Mouse (Mus musculus): ENCODE results near the gene Gm45337. TPM values are rescaled to one million over a fixed set of nuclear protein-coding genes. Genes with fewer than 3 reads are reported as not detected.
"Not testable (repeated sequence)": the region's sequence is repeated elsewhere in the genome, so short reads cannot be mapped to it uniquely, and the experiment has no call there.

Gm45337 gene
- polyA plus RNA-seq, 1 experiment from 2014 or later: not detected

DNA sequence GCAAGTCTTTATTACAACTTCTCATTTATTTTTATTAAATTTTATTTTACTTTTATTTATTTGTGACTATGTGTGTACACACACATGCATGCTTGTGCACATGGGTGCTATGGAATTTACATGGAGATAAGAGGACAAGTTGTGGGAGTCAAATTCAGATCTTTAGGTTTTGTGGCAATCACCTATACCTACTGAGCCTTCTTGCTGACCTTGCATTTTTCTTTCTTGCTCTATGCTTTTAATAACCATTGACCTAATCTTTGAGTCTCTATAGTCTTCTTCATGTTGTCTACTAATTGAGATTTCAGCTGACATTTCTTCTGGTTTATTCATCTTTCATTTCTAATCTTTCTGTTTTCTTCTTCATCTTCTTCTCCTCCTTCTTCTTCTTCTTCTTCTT is 4.2 kb upstream of the Gm45337 start:
- no peak overlapping the region for H3K4me2 ChIP-seq
- ATAC-seq (replicated peaks; ENCODE audit: insufficient number of reproducible peaks, insufficient read depth, low FRiP score, low read depth): no peak
- H3K4me3 ChIP-seq: no peak overlapping the region
- no peak overlapping the region for H3K9ac ChIP-seq
- no peaks in the 10 kb centered on the region for H3K9me3 ChIP-seq (replicated peaks)
- H3K36me3 ChIP-seq: no peaks in the 10 kb centered on the region
- H3K27me3 ChIP-seq: peaks cover 10% of the 10 kb centered on the region; the same call in 1 of the 2 replicates
- no peak overlapping the region for H3K27ac ChIP-seq
- no peaks in the 10 kb centered on the region for H3K4me1 ChIP-seq (replicated peaks)

GRCm38 (mm10) chr7:142146033-142146432 is 1.6 kb upstream of the Gm45337 start:
- H3K4me2 ChIP-seq: no peak overlapping the region
- H3K27ac ChIP-seq: no peak overlapping the region
- H3K9ac ChIP-seq: no peak overlapping the region
- peaks cover 10% of the 10 kb centered on the region; the same call in 1 of the 2 replicates for H3K27me3 ChIP-seq
- no peaks in the 10 kb centered on the region for H3K36me3 ChIP-seq
- ATAC-seq (replicated peaks; ENCODE audit: insufficient number of reproducible peaks, insufficient read depth, low FRiP score, low read depth): no peak
- no peak overlapping the region for H3K4me3 ChIP-seq
- H3K9me3 ChIP-seq (replicated peaks): no peaks in the 10 kb centered on the region
- no peaks in the 10 kb centered on the region for H3K4me1 ChIP-seq (replicated peaks)
- 3% methylated on average over 1 of the region's 1 CpGs for WGBS

GRCm38 (mm10) chr7:142145413-142145940 is 1.1 kb upstream of the Gm45337 start:
- no peak overlapping the region for H3K9ac ChIP-seq
- H3K4me2 ChIP-seq: no peak overlapping the region
- no peaks in the 10 kb centered on the region for H3K4me1 ChIP-seq (replicated peaks)
- no peaks in the 10 kb centered on the region for H3K36me3 ChIP-seq
- H3K9me3 ChIP-seq (replicated peaks): no peaks in the 10 kb centered on the region
- no peak overlapping the region for H3K27ac ChIP-seq
- H3K4me3 ChIP-seq: no peak overlapping the region
- H3K27me3 ChIP-seq: peaks cover 10% of the 10 kb centered on the region; the same call in 1 of the 2 replicates
- no peak for ATAC-seq (replicated peaks; ENCODE audit: insufficient number of reproducible peaks, insufficient read depth, low FRiP score, low read depth)
- 38% methylated on average over 4 of the region's 4 CpGs for WGBS

DNA sequence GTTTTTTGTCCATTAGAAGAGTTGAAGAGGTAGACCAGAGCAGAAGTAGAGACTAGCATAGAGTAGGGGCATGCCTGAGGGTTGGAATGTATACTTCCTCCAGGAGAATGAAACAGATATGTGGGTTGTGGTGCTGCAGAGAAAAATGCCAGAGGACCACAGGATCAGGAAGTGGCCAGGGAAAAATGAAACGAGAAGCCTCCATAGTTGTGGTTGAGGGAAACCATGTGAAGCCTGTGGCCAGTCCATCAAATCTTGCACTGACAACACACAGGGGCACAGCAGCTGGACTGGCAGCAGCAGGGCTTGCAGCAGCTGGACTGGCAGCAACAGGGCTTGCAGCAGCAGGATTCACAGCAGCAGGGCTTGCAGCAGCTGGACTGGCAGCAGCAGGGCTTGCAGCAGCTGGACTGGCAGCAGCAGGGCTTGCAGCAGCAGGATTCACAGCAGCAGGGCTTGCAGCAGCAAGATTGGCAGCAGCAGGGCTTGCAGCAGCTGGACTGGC is 849 bp downstream of the Gm45337 start:
- ATAC-seq (replicated peaks; ENCODE audit: insufficient number of reproducible peaks, insufficient read depth, low FRiP score, low read depth); H3K27ac ChIP-seq; H3K4me2 ChIP-seq; H3K9me3 ChIP-seq (replicated peaks); H3K9ac ChIP-seq; H3K4me3 ChIP-seq; H3K36me3 ChIP-seq; H3K4me1 ChIP-seq (replicated peaks): not testable (repeated sequence)
- 36% methylated on average over 1 of the region's 1 CpGs for WGBS
- H3K27me3 ChIP-seq: peaks cover 10% of the 10 kb centered on the region; the same call in 1 of the 2 replicates

- H3K4me3 ChIP-seq: no peak overlapping the region
- H3K4me2 ChIP-seq: no peak overlapping the region
- no peak overlapping the region for H3K9ac ChIP-seq
- ATAC-seq (replicated peaks; ENCODE audit: insufficient number of reproducible peaks, insufficient read depth, low FRiP score, low read depth): no peak
- 8% methylated on average over 1 of the region's 1 CpGs for WGBS
- H3K27ac ChIP-seq: no peak overlapping the region
- peaks cover 8% of the 10 kb centered on the region; the same call in 1 of the 2 replicates for H3K27me3 ChIP-seq
- no peaks in the 10 kb centered on the region for H3K9me3 ChIP-seq (replicated peaks)
- no peaks in the 10 kb centered on the region for H3K36me3 ChIP-seq
- no peaks in the 10 kb centered on the region for H3K4me1 ChIP-seq (replicated peaks)
Measured at GRCm38 (mm10) chr7:142140696-142141095, 3.7 kb downstream of the Gm45337 start.

DNA sequence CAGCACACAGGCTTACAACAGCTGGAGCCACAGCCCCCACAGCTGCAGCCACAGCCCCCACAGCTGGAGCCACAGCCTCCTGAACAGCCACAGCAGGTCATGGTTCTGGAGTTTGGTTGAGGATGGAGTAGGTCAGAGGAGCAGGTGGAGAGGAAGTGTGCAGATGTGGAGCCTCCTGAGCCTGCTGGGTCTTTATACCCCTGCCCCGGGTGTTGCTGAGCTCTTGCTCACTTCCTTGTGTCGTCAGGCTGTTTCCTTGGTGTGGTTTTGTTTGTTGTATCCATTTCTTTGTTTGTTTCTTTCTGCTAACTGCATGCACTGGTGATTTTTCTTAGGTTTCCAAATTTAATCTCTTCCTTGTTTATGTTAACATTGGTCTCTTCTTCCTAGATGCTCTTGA is 8.5 kb downstream of the Gm45337 start, which contains the start of gene Gm39115:
Gm39115 (minus strand) TSS at position 101 of the 400 bp plus-strand sequence.
- not testable (repeated sequence) for H3K27ac ChIP-seq; H3K9ac ChIP-seq; H3K27me3 ChIP-seq; H3K9me3 ChIP-seq (replicated peaks); H3K4me3 ChIP-seq; H3K4me2 ChIP-seq; H3K36me3 ChIP-seq; ATAC-seq (replicated peaks; ENCODE audit: insufficient number of reproducible peaks, insufficient read depth, low FRiP score, low read depth); H3K4me1 ChIP-seq (replicated peaks)
- WGBS: 38% methylated on average over 2 of the region's 2 CpGs

DNA sequence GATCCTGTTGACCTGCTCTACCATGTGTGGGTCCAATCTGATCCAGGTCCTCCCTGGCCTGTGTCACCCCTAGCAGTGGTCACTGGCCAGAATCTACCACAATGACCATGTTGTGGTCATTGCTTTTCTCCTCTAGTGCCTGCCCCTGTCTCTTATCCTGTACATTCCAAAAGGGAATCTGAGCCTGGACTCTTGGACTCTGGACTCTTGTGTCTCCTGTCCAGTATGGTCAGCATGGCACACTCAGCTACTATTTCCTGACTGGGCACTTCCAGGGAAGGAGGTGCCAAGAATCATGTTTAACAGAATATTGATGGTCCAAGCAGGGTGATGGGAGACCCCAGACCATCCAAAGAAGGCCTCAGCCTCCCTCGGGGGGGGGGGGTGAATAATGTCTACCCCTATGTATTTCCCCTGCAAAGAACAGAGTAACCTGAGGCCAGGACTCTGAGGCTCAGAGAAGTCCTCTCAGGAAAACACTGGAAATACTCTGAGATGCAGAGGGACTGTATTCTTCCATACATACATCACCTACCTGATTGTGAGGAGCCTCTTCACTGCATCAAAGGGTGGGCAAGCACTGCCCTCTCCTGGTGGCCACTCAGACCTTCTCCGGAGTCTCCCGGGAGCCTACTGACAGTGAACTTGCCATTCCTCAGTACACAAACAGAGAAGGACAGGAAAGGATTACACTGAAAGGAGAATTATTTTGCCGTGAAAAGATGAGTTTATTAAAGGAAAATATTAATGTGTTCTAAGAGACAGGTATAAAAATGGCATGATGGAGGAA is 10.0 kb downstream of the Gm45337 start:
- no peak for ATAC-seq (replicated peaks; ENCODE audit: insufficient number of reproducible peaks, insufficient read depth, low FRiP score, low read depth)
- H3K27ac ChIP-seq: no peak overlapping the region
- no peaks in the 10 kb centered on the region for H3K36me3 ChIP-seq
- H3K9me3 ChIP-seq (replicated peaks): no peaks in the 10 kb centered on the region
- H3K4me2 ChIP-seq: no peak overlapping the region
- 44% methylated on average over 4 of the region's 4 CpGs for WGBS
- H3K4me3 ChIP-seq: no peak overlapping the region
- no peaks in the 10 kb centered on the region for H3K4me1 ChIP-seq (replicated peaks)
- no peaks in the 10 kb centered on the region; the same call in 1 of the 2 replicates for H3K27me3 ChIP-seq
- H3K9ac ChIP-seq: no peak overlapping the region

DNA sequence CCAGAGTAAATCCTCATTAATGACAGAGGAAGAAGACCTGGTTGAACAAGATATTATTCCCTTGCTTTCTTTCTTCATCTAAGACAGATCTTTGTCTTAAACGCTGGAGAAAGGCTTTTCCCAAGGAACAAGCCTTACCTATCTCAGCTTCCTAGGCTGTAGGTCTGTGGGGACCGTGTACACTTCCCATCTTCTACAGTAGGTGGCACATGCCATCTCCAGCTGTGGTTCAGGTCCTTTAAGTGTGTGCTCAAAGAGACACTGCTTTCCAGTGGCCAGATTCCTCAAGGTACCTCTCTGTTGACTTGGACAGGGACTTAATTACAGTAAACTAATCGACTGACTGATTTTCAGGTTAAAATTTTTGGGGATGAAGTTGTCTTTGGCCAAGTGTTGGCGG is 15.6 kb downstream of the Gm45337 start:
- Histone ChIP-seq H3K9me3 (replicated peaks) (no peaks in the 10 kb centered on the region), H3K4me3 (no peak overlapping the region), H3K4me1 (replicated peaks) (no peaks in the 10 kb centered on the region), H3K4me2 (no peak overlapping the region), H3K27ac (no peak overlapping the region), H3K36me3 (no peaks in the 10 kb centered on the region), H3K27me3 (no peaks in the 10 kb centered on the region; the same call in 1 of the 2 replicates), H3K9ac (no peak overlapping the region)
- ATAC-seq (replicated peaks; ENCODE audit: insufficient number of reproducible peaks, insufficient read depth, low FRiP score, low read depth): no peak
- 44% methylated on average over 4 of the region's 4 CpGs for WGBS

DNA sequence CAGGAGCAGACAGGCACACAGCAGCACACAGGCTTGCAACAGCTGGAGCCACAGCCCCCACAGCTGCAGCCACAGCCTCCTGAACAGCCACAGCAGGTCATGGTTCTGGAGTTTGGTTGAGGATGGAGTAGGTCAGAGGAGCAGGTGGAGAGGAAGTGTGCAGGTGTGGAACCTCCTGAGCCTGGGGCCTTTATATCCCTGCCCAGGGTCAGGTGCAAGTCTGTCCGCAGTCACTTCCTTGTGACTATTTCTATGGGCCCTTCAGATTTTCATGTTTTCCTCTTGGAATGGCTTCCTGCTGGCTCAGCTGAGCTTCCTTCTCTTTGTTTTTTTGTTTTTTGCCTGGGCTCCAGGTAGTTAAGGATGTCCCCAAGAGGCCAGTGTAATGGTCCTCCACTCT is 23.8 kb downstream of the Gm45337 start, which contains the start of gene Gm45618:
Gm45618 (minus strand) TSS at position 101 of the 400 bp plus-strand sequence.
- not testable (repeated sequence) for H3K36me3 ChIP-seq; H3K9ac ChIP-seq; H3K27ac ChIP-seq; H3K9me3 ChIP-seq (replicated peaks); H3K27me3 ChIP-seq; ATAC-seq (replicated peaks; ENCODE audit: insufficient number of reproducible peaks, insufficient read depth, low FRiP score, low read depth); H3K4me3 ChIP-seq; H3K4me2 ChIP-seq; H3K4me1 ChIP-seq (replicated peaks)
- WGBS: 76% methylated on average over 1 of the region's 1 CpGs

DNA sequence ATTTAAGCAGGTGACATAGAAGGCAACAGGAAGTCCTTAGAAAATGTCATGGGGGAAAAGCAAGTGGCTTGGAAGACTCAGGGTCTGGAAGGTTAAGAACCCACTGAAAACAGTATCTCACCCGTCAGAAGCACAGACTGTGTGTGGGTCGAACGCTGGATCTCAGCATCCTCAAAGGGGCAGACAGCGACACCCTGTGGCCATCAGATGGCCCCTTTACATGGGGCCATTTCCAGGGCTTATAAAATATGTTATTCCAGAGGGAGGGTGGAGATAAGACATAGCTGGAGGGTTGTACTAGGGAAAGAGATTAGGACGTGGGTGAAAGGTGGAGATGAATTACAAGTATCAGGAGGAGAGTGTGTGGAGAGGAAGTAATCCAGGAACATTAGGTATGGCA is 24.8 kb downstream of the Gm45337 start:
- Histone ChIP-seq H3K9me3 (replicated peaks) (no peaks in the 10 kb centered on the region), H3K4me1 (replicated peaks) (no peaks in the 10 kb centered on the region), H3K4me3 (no peak overlapping the region), H3K27me3 (no peaks in the 10 kb centered on the region), H3K27ac (no peak overlapping the region), H3K9ac (no peak overlapping the region), H3K4me2 (no peak overlapping the region), H3K36me3 (no peaks in the 10 kb centered on the region)
- no peak for ATAC-seq (replicated peaks; ENCODE audit: insufficient number of reproducible peaks, insufficient read depth, low FRiP score, low read depth)
- WGBS: 8% methylated on average over 5 of the region's 5 CpGs

DNA sequence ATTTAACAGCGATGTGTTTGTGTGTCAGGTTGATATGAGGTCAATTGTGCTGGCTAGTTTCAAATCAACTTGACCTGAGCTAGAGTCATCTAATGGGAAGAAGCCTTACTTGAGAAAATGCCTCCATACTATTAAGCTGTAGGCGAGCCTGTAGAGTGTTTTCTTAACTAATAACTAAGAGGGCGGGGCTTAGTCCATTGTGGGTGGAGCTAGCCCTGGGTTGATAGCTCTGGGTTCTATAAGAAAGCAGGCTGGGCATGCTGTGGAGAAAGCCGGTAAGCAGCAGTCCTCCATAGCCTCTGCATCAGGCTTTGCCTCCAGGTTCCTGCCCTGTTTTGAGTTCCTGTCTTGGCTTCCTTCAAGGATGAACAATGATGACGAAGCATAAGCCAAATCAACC is 39.7 kb downstream of the Gm45337 start:
- Histone ChIP-seq H3K4me2 (no peak overlapping the region), H3K27me3 (peaks cover 6% of the 10 kb centered on the region; the same call in 1 of the 2 replicates), H3K9ac (no peak overlapping the region), H3K9me3 (replicated peaks) (no peaks in the 10 kb centered on the region), H3K4me3 (no peak overlapping the region), H3K27ac (no peak overlapping the region), H3K4me1 (replicated peaks) (no peaks in the 10 kb centered on the region), H3K36me3 (no peaks in the 10 kb centered on the region)
- 40% methylated on average over 5 of the region's 5 CpGs for WGBS
- no peak for ATAC-seq (replicated peaks; ENCODE audit: insufficient number of reproducible peaks, insufficient read depth, low FRiP score, low read depth)
